Mouse (Mus musculus): ENCODE data around the gene Gtf3c1. TPM values are rescaled to one million over a fixed set of nuclear protein-coding genes. Genes with fewer than 3 reads are reported as not detected.

Gtf3c1 gene
- 94.4 and 97.0 TPM in 2 replicates for polyA plus RNA-seq (2012; rRNA removed)

- Histone ChIP-seq H3K4me3 (ENCODE audit: control insufficient read depth, insufficient read depth, low read length) (peak within 1 kb of the TSS; percentile 82), H3K4me1 (replicated peaks; ENCODE audit: control insufficient read depth, insufficient read depth, low read length) (peaks cover 17% of the 10 kb centered on the region), H3K36me3 (ENCODE audit: control insufficient read depth, insufficient read depth, low read length) (peaks cover 16% of the 10 kb centered on the region), H3K27ac (ENCODE audit: control insufficient read depth, insufficient read depth, low read length) (no peak within 1 kb of the TSS), H3K27me3 (ENCODE audit: control insufficient read depth, insufficient read depth, low read length) (no peaks in the 10 kb centered on the region)
- under 1% methylated on average over 45 of the region's 45 CpGs for WGBS
- peak; percentile 29; the same call in 1 of the 2 replicates for TF ChIP-seq CTCF (IDR thresholded peaks at IDR 0.05; ENCODE audit: borderline replicate concordance, control insufficient read depth, extremely low read depth, insufficient read depth, low read length, poor library complexity)
- peak; percentile 88 for TF ChIP-seq POLR2A (IDR thresholded peaks at IDR 0.05; ENCODE audit: control insufficient read depth, extremely low read depth, insufficient read depth, low read length, poor library complexity)
- peak; percentile 100 for DNase-seq
Measured at GRCm38 (mm10) chr7:125707593-125708022, at the start of gene Gtf3c1, which contains the start of gene D430042O09Rik. TSS of gene Gtf3c1 (minus strand) at chr7:125707780. TSS of gene D430042O09Rik (plus strand) at chr7:125707888.

GRCm38 (mm10) chr7:125756806-125757205 is 49.2 kb upstream of the Gtf3c1 start:
- Histone ChIP-seq H3K27ac (ENCODE audit: control insufficient read depth, insufficient read depth, low read length) (no peak overlapping the region), H3K4me3 (ENCODE audit: control insufficient read depth, insufficient read depth, low read length) (no peak overlapping the region), H3K36me3 (ENCODE audit: control insufficient read depth, insufficient read depth, low read length) (no peaks in the 10 kb centered on the region), H3K27me3 (ENCODE audit: control insufficient read depth, insufficient read depth, low read length) (no peaks in the 10 kb centered on the region), H3K4me1 (replicated peaks; ENCODE audit: control insufficient read depth, insufficient read depth, low read length) (no peaks in the 10 kb centered on the region)
- 97% methylated on average over 6 of the region's 6 CpGs for WGBS
- TF ChIP-seq CTCF (IDR thresholded peaks at IDR 0.05; ENCODE audit: borderline replicate concordance, control insufficient read depth, extremely low read depth, insufficient read depth, low read length, poor library complexity) (no peak), POLR2A (IDR thresholded peaks at IDR 0.05; ENCODE audit: control insufficient read depth, extremely low read depth, insufficient read depth, low read length, poor library complexity) (no peak)
- DNase-seq, result no peak

- no peak for DNase-seq
- no peaks in the 10 kb centered on the region for H3K36me3 ChIP-seq (ENCODE audit: control insufficient read depth, insufficient read depth, low read length)
- no peaks in the 10 kb centered on the region for H3K27me3 ChIP-seq (ENCODE audit: control insufficient read depth, insufficient read depth, low read length)
- WGBS, result 90% methylated on average over 3 of the region's 3 CpGs
- no peak overlapping the region for H3K4me3 ChIP-seq (ENCODE audit: control insufficient read depth, insufficient read depth, low read length)
- no peaks in the 10 kb centered on the region for H3K4me1 ChIP-seq (replicated peaks; ENCODE audit: control insufficient read depth, insufficient read depth, low read length)
- no peak for TF ChIP-seq CTCF (IDR thresholded peaks at IDR 0.05; ENCODE audit: borderline replicate concordance, control insufficient read depth, extremely low read depth, insufficient read depth, low read length, poor library complexity)
- TF ChIP-seq POLR2A (IDR thresholded peaks at IDR 0.05; ENCODE audit: control insufficient read depth, extremely low read depth, insufficient read depth, low read length, poor library complexity), result no peak
- H3K27ac ChIP-seq (ENCODE audit: control insufficient read depth, insufficient read depth, low read length), result no peak overlapping the region
Measured at GRCm38 (mm10) chr7:125753326-125753715, 45.7 kb upstream of the Gtf3c1 start.

GRCm38 (mm10) chr7:125752699-125753325 is 45.2 kb upstream of the Gtf3c1 start:
- H3K4me3 ChIP-seq (ENCODE audit: control insufficient read depth, insufficient read depth, low read length), result no peak overlapping the region
- no peaks in the 10 kb centered on the region for H3K4me1 ChIP-seq (replicated peaks; ENCODE audit: control insufficient read depth, insufficient read depth, low read length)
- no peaks in the 10 kb centered on the region for H3K27me3 ChIP-seq (ENCODE audit: control insufficient read depth, insufficient read depth, low read length)
- DNase-seq, result no peak
- no peak overlapping the region for H3K27ac ChIP-seq (ENCODE audit: control insufficient read depth, insufficient read depth, low read length)
- H3K36me3 ChIP-seq (ENCODE audit: control insufficient read depth, insufficient read depth, low read length), result no peaks in the 10 kb centered on the region
- 93% methylated on average over 7 of the region's 7 CpGs for WGBS
- TF ChIP-seq CTCF (IDR thresholded peaks at IDR 0.05; ENCODE audit: borderline replicate concordance, control insufficient read depth, extremely low read depth, insufficient read depth, low read length, poor library complexity), result no peak

GRCm38 (mm10) chr7:125748186-125748585 is 40.6 kb upstream of the Gtf3c1 start:
- no peaks in the 10 kb centered on the region for H3K4me1 ChIP-seq (replicated peaks; ENCODE audit: control insufficient read depth, insufficient read depth, low read length)
- WGBS, result 71% methylated on average over 3 of the region's 3 CpGs
- TF ChIP-seq CTCF (IDR thresholded peaks at IDR 0.05; ENCODE audit: borderline replicate concordance, control insufficient read depth, extremely low read depth, insufficient read depth, low read length, poor library complexity) (no peak), POLR2A (IDR thresholded peaks at IDR 0.05; ENCODE audit: control insufficient read depth, extremely low read depth, insufficient read depth, low read length, poor library complexity) (no peak)
- DNase-seq, result no peak
- H3K27ac ChIP-seq (ENCODE audit: control insufficient read depth, insufficient read depth, low read length), result no peak overlapping the region
- no peaks in the 10 kb centered on the region for H3K36me3 ChIP-seq (ENCODE audit: control insufficient read depth, insufficient read depth, low read length)
- H3K27me3 ChIP-seq (ENCODE audit: control insufficient read depth, insufficient read depth, low read length), result no peaks in the 10 kb centered on the region
- H3K4me3 ChIP-seq (ENCODE audit: control insufficient read depth, insufficient read depth, low read length), result no peak overlapping the region

GRCm38 (mm10) chr7:125747316-125747690 is 39.7 kb upstream of the Gtf3c1 start:
- no peaks in the 10 kb centered on the region for H3K27me3 ChIP-seq (ENCODE audit: control insufficient read depth, insufficient read depth, low read length)
- no peak overlapping the region for H3K4me3 ChIP-seq (ENCODE audit: control insufficient read depth, insufficient read depth, low read length)
- no peak overlapping the region for H3K27ac ChIP-seq (ENCODE audit: control insufficient read depth, insufficient read depth, low read length)
- TF ChIP-seq POLR2A (IDR thresholded peaks at IDR 0.05; ENCODE audit: control insufficient read depth, extremely low read depth, insufficient read depth, low read length, poor library complexity), result no peak
- TF ChIP-seq CTCF (IDR thresholded peaks at IDR 0.05; ENCODE audit: borderline replicate concordance, control insufficient read depth, extremely low read depth, insufficient read depth, low read length, poor library complexity), result no peak
- DNase-seq, result peak; percentile 14
- H3K36me3 ChIP-seq (ENCODE audit: control insufficient read depth, insufficient read depth, low read length), result no peaks in the 10 kb centered on the region
- H3K4me1 ChIP-seq (replicated peaks; ENCODE audit: control insufficient read depth, insufficient read depth, low read length), result no peaks in the 10 kb centered on the region
- WGBS, result 83% methylated on average over 7 of the region's 7 CpGs
